Mouse (Mus musculus): ENCODE results near the gene Mns1. TPM values are rescaled to one million over a fixed set of nuclear protein-coding genes. Genes with fewer than 3 reads are reported as not detected.
"Not testable (repeated sequence)": the region's sequence is repeated elsewhere in the genome, so short reads cannot be mapped to it uniquely, and the experiment has no call there.

Mns1 gene
- total RNA-seq, 4 experiments from 2014 or later: 0.55 to 1.4 (median 1.0) TPM

GRCm38 (mm10) chr9:72425300-72425850 is 12.4 kb upstream of the Mns1 start:
- DNase-seq (ENCODE audit: low spot score in 2 of 2): no peak

- no peak for DNase-seq (ENCODE audit: low spot score in 2 of 2)
These were observed 9.9 kb upstream of the Mns1 start for GRCm38 (mm10) chr9:72427861-72428260.

DNA sequence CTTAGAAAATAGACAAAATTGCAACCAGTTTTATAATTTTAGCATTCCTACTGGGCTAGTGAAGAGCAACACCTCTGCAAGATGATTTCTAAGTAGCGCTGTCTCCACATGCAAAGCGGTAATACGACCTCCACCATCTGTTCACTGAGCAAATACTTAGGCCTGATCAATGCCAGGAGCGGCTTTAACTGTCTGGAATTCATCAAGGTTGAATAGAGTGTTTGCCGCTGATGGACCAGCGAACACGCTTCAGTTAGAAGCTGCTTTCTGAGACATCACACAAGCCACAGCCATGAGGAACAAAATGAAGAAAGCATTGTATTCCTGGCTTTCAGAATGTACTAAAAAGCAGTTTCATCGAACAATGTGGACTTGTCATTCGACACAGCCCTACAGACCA is 2.9 kb upstream of the Mns1 start:
- DNase-seq (ENCODE audit: low spot score in 2 of 2): no peak

DNA sequence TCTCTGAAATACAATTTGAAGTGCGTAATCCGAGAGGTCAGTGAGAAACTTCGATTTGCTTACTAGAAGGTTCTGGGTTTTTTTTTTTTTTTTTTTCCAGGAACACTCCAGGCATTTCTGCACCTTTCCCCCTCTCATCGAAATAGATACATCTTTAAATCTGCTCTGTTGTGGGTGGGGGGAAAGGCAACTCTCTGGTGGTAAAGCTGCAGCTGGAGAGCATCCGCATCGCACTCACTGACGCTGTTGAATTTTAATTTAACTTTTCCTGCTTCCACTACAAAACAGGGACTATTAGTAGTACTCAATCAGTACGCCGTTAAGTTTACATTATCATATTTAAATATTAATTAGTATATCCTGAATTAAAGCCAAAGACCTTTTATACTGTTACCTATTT is 938 bp downstream of the Mns1 start:
- no peak for DNase-seq (ENCODE audit: low spot score in 2 of 2)

DNA sequence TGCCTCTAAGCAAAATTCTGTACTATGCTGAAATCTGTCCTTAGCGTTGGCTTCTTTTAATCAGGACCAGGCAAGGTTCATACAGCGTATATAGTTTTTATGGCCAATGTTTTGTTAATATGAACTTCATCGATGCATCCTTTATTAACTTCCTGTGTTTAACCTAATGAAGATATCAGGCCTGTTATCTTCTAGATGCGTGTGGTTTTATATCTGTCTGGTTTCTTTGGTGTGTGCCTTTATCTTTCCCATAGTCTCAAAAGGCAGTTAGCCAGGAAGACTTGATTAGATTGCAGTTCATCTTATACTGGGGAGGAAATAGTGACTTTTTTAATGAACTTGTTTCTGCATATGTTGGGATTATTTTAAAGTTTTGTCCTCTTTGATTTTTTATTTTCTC is 2.5 kb downstream of the Mns1 start:
- no peak for DNase-seq (ENCODE audit: low spot score in 2 of 2)

DNA sequence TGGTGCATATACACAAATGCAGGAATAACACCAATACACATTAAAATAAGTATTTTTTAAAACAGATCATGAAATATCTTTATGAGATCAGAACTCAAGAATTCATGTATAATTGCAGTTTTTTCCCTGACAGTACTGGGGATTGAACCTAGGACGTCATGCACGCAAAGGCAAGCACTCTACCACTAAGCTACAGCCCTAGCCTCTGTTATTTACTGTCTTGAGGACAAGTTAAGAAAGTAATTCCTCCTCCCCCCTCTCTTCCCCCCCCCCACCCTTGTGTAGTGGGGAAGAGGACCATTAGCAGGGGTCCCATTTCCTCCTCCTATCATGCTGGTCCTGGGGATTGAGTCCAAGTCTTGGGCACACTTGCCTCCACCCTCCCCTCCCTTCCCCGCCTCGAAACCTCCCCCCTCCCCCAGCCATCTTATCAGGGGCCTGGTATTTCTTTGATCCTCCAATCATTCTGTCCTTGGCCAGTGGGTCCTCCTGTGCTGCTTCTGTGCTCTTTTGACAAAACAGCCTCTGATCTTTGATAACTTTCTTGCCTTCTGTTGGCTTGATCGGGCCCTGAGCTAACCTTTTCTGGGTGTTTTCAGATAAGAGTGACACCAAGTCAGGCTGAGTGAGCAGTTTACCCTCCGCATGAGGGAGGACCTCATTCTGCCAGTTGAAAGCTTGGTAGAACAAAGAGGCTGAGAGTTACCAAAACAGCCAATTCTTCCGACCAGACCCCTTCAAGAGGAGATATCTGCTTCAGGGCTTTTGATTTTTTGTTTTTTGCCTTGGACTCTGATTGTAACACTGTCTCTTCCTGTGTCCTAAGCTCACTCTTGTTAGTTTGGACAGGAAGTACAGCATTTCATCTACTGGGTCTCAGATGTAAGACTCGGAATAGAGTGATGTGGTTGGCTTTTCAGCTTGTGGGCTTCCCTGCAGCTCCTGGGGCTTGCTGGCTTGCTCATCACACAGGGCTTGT is 3.4 kb downstream of the Mns1 start:
- no peak for DNase-seq (ENCODE audit: low spot score in 2 of 2)

DNA sequence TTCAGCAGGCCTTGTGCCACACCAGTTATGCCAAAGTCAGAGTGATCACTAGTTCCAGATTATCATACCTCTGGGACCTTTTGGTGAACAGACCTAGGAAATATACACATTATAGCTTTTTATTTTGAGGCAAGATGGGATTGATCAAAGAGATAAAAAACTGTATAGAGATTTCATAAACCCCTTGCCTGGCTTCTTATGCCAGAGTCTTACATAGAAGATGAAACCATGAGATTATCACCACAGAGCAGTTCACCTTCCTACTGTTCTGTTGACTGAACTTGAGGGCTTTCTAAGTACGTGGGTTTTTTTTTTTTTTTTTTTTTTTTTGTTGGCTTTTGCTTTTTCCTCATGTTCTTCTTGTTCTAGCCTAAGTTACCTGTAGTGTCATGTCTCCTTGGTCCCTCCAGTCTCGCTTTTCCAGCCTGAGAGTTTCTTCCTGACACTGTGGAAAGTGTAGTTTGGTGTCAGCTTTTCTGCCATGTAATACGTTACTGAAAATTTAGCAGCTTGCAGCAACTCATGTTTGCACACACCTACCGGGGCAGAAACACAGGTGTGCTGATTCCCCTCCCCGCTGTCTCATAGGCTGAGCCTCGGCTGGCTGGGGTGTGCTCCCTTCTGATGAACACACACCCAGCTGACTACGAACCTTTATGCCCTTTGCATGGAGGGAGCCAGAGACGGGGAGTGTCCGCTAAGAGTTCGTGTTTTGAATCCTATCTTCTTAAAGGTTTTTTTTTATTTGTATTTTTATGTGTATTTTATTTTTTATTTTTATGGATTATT is 4.3 kb downstream of the Mns1 start:
- DNase-seq (ENCODE audit: low spot score in 2 of 2): no peak

- DNase-seq (ENCODE audit: low spot score in 2 of 2): peak in 1 of 2 experiments; percentile 41
These were observed 10.2 kb downstream of the Mns1 start for GRCm38 (mm10) chr9:72448026-72448425.

- no peak for DNase-seq (ENCODE audit: low spot score in 2 of 2)
These were observed 11.6 kb downstream of the Mns1 start for GRCm38 (mm10) chr9:72449367-72449766.

DNA sequence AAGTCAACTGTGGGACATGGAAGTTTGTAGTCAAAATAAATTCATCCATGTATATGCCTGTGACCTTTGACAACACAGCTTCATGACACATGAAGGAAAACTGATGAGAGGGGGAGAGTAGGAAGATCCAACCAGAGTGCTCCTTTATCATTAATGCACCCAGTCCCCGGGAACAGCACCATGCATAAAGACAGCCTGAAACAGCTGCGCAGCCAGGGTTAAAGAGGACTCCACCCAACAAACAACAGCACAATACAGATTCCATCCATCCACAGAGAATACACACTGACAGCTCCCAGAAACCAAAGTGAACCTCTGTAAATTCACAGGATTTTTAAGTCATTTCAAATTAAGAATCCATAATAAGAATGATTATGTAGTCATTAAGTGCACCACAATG is 12.0 kb downstream of the Mns1 start:
- no peak for DNase-seq (ENCODE audit: low spot score in 2 of 2)

- no peak for DNase-seq (ENCODE audit: low spot score in 2 of 2)
These were observed 12.6 kb downstream of the Mns1 start for GRCm38 (mm10) chr9:72450363-72450762.

- DNase-seq (ENCODE audit: low spot score in 2 of 2): no peak
These were observed 13.3 kb downstream of the Mns1 start for GRCm38 (mm10) chr9:72451111-72451510.

DNA sequence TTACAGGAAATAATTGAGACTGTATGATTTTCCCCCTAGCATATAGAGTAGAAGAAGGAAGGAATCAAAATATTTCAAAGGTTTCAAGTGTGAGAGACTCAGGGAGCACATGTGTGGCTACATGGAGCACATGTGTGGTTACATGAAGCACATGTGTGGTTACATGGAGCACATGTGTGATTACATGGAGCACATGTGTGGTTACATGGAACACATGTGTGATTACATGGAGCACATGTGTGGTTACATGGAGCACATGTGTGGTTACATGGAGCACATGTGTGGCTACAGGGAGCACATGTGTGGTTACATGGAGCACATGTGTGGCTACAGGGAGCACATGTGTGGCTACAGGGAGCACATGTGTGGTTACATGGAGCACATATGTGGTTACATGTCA is 16.5 kb downstream of the Mns1 start:
- not testable (repeated sequence) for DNase-seq (ENCODE audit: low spot score in 2 of 2)

DNA sequence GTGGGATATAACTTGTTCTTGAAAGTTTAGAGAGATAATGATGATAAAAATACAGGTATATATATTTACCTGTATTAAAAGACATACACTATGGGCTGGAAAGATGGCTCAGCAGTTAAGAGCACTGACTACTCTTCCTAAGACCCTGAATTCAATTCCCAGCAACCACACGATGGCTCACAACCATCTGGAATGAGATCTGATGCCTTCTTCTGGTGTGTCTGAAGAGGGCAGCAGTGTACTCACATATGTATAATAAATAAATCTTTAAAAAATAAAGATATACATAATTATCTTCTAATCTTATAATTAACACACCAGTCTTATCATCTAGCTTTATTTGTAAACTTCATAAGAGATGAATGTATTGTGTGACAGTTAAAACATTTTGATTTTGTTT is 18.6 kb downstream of the Mns1 start:
- DNase-seq (ENCODE audit: low spot score in 2 of 2): no peak

DNA sequence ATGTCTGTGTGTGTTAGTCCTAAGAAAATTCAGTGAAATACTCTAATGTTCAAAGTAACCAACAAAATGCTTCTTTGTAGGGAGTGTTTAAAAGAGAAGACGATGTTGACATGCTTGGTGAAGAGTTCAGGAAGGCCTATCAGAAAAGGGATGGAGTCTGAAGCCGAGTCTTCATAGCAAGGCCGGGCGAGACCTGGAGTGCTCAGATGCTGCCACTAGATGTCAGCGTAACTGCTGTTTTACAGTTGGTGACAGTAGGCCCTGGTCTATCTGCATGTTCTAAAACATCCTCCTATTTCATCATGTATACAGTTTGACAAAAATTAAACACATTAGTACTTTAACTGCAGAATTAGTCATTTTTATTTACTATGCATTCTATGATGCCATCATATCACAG is 20.4 kb downstream of the Mns1 start:
- peak; percentile 35 to 42 for DNase-seq (ENCODE audit: low spot score in 2 of 2)

DNA sequence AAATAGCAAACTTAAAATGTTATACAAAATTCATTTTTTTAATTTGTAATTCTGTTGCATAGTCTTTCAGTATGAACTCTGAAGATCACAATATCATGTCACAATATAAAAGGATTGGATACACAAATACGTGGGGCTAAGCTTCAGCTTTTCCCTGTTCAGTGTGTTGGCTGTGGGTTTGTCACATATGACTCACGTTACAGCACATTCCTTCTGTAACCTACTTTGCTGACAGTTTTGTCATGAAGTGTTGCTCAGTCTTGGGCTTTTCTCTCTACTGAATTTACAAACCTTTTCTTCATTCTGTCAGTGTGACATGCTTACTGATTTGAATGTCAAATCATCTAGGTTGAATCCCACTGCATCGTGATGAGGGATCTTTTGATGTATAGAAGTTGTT is 21.9 kb downstream of the Mns1 start:
- no peak for DNase-seq (ENCODE audit: low spot score in 2 of 2)

DNA sequence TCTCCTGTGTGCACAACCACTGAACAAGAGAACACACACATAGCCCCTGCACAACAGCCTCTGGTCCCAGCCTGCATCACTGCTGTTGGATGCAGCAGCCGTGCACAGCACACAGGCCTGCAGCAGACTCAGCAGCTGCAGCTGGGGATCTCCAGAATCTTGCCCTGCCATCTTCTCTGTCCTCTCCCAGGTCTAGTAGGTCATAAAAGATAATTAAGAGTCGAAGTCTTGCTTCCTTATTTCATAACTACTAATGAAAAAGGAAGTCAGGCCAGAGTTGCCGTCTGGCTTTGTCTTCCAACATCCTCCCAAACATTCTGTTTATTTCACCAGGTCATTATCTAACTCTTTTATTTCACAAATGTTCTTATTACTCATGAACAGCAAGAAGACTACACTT is 23.0 kb downstream of the Mns1 start:
- no peak for DNase-seq (ENCODE audit: low spot score in 2 of 2)

DNA sequence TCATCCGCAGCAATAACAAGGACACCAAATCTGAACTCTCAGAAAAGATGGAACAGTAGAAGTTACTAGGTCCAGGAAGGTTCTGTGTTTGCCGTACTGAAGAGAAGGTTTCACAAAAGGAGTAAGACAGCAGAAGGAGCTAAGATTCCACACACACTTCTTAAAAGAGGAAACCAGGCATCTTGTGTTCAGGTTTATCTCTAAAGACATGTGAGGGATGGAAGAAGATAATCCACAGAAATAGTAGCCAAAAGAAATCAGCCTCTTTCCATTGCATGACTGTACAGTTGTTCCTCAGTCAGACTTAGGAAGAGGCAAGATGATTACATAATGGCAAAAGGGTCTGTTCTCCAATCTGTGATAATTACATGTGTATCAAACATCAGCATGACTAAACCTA is 24.6 kb downstream of the Mns1 start:
- no peak for DNase-seq (ENCODE audit: low spot score in 2 of 2)

DNA sequence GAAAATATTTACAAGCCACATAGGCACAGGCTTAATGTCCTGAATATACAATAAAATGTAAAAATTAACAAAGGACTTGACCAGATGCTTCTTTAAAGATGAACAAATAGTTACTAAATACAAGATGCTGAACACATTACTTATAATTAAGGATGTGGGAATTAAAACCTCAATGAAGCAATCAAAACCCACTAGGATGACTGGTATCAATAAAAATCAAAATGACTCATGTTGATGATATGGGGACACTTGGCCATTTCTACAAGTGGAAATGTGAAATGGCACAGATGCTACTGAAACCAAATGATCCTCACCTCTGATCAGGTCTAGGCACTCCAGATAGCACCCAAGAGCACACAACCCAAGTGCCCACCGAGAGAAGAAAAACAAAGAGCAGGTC is 27.0 kb downstream of the Mns1 start:
- DNase-seq (ENCODE audit: low spot score in 2 of 2): no peak

DNA sequence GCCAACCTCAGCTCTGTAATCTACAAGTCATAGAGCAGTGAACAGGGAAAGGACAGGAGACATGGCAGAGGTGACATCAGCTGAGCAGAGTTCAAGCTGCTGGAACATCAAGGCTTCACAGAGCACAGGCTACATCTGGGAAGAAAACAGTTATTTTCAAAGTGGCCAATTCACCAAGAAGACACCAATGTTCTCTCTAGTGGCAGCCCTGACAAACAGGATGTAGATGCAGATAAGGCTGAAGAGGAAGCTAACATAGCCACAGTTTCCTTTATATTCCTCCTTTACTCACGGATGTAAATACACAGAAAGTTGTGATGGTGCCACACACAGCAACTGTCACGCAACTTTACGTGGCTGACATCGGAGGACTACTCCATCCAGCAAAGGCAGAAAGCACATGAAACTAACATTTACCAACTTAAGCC is 28.0 kb downstream of the Mns1 start:
- no peak for DNase-seq (ENCODE audit: low spot score in 2 of 2)

- DNase-seq (ENCODE audit: low spot score in 2 of 2): no peak
These were observed 30.0 kb downstream of the Mns1 start for GRCm38 (mm10) chr9:72467551-72468407.
